Mouse (Mus musculus): ENCODE measurements at regions not wholly inside any gene's neighbourhood (a gene's known extent, or its start where the extent isn't known, plus 50 kb on each side); places are given as distances from the start of the nearest gene placed in this dataset.
"Not testable (repeated sequence)": the region's sequence is repeated elsewhere in the genome, so short reads cannot be mapped to it uniquely, and the experiment has no call there.

DNA sequence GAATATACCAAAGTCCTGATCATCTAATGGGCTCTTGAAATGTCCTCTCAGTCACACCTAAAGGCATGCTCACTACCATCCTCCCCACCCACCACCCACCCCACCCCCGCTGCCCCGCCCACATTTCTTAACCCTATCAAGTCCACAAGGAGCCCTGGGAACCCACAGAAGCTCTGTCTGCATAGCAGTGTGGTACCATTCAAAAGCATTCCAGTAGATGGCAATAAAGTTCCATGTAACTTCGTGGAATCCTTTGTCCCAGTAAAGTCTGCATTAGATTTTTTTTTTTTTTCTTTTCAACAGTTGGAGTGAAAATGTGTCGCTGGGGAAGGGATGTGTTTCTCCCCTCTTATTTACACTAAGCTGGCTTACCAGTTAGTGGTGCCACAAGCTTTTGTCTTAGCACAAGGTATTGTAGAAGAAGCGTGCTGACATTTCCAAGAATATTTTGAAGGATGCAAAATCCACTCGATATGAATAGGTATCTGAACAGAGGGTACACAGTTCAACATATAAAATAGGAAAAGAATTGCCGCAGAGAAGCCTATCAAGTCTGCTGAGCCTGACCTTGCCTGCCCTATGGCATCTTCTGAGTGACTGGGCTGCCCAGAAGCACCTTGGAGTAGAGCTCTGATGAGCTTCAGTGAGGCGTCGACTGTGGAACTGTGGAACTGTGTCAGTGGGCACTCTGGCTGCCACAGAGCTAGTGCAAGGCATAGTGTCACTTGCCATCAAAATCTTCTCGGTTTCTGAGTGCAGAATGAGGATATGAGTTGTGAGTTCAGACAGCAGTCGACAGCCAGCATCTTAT, 199.0 kb downstream of the Zfp619 start:
- intact Hi-C loops (cut with DNase I; ENCODE audit: low total_unique reads): no loop called here
- no peak for DNase-seq

DNA sequence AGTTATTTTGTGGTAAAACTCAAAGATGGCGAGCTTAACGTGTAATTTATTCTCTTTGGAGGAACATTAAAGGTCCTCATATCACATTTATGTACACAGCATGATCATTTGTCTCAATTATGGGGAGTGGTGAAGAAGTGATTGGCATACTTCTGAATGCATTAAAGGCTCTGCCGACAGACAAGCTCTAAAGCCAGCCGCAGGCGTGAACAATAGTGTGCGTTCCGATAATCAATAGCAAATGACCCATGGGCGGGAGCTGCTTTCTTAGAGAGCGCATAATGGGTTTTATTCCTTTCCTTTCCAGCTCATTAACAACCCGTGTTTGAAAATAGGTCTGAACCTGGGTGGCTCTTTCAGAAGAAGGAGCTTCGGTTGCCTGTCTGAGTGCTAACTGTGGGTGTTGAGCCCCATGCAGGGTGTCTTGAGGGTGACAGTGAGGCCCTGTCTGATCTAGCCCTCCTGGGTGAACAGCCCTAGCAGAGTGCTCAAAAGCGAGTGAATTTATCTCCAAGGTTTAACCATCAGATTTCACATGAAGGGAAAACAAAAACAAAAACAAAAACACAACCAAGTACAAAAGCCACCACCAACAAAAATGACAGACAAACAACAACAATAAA, 210.5 kb downstream of the Zfp619 start:
- intact Hi-C loops (cut with DNase I; ENCODE audit: low total_unique reads): no loop called here
- DNase-seq: no peak

DNA sequence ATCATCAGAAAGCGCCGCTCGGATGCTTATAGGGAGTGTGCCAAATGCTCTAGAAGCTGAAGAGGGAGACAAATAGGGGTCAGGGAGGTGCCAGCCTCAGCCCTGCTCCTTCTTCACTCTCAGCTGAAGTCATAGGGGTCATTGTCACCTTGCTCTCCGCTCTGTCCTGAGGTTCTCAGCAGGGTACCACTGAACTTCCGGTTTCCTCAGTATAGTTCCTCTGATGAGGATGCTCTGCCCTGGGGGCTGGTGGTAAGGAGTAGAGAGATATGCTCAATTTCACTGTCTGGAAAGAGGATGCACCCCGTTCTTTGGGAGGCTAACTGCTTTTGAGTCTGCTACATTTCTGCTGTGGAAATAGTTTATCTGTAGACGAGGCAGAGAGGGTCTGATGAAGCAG, 211.4 kb downstream of the Zfp619 start:
- DNase-seq: no peak
- intact Hi-C loops (cut with DNase I; ENCODE audit: low total_unique reads): no loop called here

DNA sequence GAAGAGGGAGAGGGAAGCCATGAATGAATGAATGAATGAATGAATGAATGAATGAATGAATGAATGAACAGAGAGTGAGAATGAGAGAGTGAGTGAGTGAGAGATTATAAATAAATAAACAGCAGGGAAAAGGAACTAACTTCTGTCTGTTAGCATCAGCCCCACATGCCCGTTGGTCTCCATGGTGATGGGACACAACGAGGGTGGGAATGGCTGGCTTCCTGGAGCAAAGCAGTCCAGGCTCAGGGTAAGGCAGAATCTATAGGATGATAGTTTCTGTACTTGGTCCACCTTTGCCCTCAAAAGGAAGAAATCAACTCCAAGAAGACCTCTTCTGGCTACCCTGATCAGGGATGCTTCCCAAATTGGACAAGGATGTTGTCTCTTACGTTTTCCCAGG, 212.2 kb downstream of the Zfp619 start:
- intact Hi-C loops (cut with DNase I; ENCODE audit: low total_unique reads): no loop called here
- no peak for DNase-seq

- intact Hi-C loops (cut with DNase I; ENCODE audit: low total_unique reads): no loop called here
- no peak for DNase-seq
Observed at GRCm38 (mm10) chr7:39732790-39733189, 215.2 kb downstream of the Zfp619 start.

- intact Hi-C loops (cut with DNase I; ENCODE audit: low total_unique reads); DNase-seq: not testable (repeated sequence)
Observed at GRCm38 (mm10) chr7:39748395-39748794, 230.8 kb downstream of the Zfp619 start.

DNA sequence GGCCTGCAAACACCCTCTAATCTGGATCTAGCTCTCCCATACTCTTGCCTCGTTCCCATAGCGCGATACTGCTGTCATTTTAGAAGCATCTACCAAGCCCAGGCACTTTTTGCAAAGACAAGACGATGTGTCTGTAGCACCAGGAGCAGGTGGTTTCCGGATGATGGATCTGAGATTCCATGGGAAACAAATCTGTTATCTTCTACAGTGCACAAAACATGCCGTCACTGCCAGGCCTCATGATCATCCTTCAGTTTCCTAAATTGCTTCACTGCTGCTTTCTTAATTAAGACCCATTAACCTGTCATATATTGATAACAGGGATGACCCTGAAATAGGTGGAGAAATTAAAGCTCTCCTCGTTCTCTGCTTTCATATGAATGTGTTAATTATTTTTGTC, 232.9 kb downstream of the Zfp619 start:
- intact Hi-C loops (cut with DNase I; ENCODE audit: low total_unique reads): no loop called here
- no peak for DNase-seq

- intact Hi-C loops (cut with DNase I; ENCODE audit: low total_unique reads): no loop called here
- DNase-seq: no peak
Observed at GRCm38 (mm10) chr7:39764366-39764765, 246.8 kb downstream of the Zfp619 start.

- DNase-seq: no peak
- intact Hi-C loops (cut with DNase I; ENCODE audit: low total_unique reads): no loop called here
Observed at GRCm38 (mm10) chr7:39765094-39765493, 247.5 kb downstream of the Zfp619 start.

GRCm38 (mm10) chr7:39773291-39773690, 255.7 kb downstream of the Zfp619 start:
- no peak for DNase-seq
- intact Hi-C loops (cut with DNase I; ENCODE audit: low total_unique reads): no loop called here

DNA sequence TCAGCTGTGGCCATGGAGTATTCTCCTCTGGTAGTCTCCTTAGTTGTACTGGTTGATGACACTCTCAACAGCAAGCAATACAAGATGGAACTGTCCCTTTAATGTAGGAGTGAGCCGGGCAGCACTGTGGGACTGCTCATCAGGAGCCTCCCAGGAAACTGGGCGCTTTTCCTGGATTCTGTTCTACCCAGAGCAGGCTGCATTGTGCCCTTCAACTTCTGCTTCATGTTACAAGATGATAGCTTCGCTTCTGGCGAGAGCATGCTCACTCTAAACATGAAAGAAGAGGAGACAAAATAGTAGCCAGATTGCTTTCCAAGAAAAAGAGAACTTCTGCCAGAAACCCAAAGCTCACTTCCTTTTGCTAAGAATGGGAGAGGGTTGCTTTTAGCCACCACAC, 271.8 kb downstream of the Zfp619 start:
- no peak for DNase-seq
- intact Hi-C loops (cut with DNase I; ENCODE audit: low total_unique reads): no loop called here

- no peak for DNase-seq
- intact Hi-C loops (cut with DNase I; ENCODE audit: low total_unique reads): no loop called here
Observed at GRCm38 (mm10) chr7:39789880-39790279, 272.3 kb downstream of the Zfp619 start.

DNA sequence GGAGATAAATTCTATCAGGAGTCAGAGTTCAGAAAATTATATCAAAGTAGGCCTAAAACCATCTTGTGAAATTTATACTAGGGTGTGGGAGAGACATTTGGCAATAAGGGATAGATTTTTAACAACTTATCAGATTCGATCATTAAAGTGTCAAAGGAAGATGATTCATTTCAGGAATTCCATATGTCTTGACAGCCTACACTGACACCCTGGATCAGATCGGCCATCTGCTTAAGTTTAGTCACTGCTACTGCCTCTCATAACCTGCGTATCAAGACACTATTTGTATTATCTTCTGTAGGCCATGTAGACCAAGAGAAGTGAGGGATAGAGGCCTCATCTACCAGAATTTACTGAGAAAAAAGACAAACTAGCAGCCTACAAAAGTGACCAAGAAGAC, 277.2 kb downstream of the Zfp619 start:
- intact Hi-C loops (cut with DNase I; ENCODE audit: low total_unique reads): no loop called here
- no peak for DNase-seq

GRCm38 (mm10) chr7:39804276-39804675, 286.7 kb downstream of the Zfp619 start:
- intact Hi-C loops (cut with DNase I; ENCODE audit: low total_unique reads): no loop called here
- DNase-seq: no peak

GRCm38 (mm10) chr7:39818036-39818435, 300.5 kb downstream of the Zfp619 start:
- intact Hi-C loops (cut with DNase I; ENCODE audit: low total_unique reads): no loop called here
- no peak for DNase-seq

- no peak for DNase-seq
- intact Hi-C loops (cut with DNase I; ENCODE audit: low total_unique reads): no loop called here
Observed at GRCm38 (mm10) chr7:39822550-39823178, 305.1 kb downstream of the Zfp619 start.

GRCm38 (mm10) chr7:39828378-39828777, 310.8 kb downstream of the Zfp619 start:
- intact Hi-C loops (cut with DNase I; ENCODE audit: low total_unique reads): no loop called here
- DNase-seq: no peak

GRCm38 (mm10) chr7:39830831-39831230, 313.3 kb downstream of the Zfp619 start:
- no peak for DNase-seq
- intact Hi-C loops (cut with DNase I; ENCODE audit: low total_unique reads): no loop called here

GRCm38 (mm10) chr7:39841988-39842387, 324.4 kb downstream of the Zfp619 start:
- intact Hi-C loops (cut with DNase I; ENCODE audit: low total_unique reads): no loop called here

DNA sequence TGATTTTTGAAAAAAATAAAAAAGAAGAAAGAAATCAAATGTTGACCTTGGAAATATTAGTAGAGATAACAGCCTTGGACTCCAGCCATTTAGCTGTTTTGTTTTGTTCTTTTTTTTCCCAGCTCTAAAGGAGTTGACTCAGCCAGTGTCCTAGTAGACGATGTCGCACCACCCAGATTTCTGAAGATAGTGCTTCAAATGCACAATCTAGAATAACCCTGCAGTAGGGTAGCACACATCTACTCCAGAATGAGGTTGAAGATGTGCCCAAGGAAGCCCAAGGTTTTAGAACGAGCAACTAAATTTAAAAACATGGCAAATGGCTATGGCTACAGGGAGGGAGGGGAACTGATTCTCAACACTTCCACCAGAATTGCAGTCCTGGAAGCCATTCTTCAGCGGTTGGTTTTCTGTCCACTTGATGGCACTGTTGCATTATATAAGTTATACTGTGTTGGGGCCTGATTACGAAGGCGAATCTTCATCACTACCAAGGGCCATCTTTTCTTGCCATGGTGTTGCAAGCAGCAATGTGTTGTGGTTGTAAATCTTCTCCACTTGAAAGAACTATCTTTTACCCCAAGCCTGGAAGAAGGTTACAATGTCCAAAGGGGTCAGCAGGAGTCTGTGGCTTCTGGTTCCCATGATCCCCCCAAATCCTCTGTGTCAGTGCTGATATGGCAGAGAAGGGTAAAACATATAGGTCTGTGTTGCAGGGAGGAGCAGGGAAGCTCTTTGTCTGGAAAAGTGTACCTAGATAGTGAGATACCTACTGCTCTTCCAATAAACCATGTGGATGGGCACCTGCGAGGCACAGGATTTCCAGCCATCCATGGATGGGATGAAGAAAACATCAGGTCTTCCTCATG, 330.6 kb downstream of the Zfp619 start:
- peak; percentile 9 for DNase-seq
- intact Hi-C loops (cut with DNase I; ENCODE audit: low total_unique reads): loop anchor here (5.0 kb wide), 1 partner anchor 424 kb away; no protein-coding TSS in a partner anchor

More at GRCm38 (mm10) chr7:39841988-39842387, 324.4 kb downstream of the Zfp619 start:
- DNase-seq: no peak

All from gastrocnemius, postnatal 14 days (tissue).